Mouse (Mus musculus): ENCODE results near the gene Enox2. TPM values are rescaled to one million over a fixed set of nuclear protein-coding genes. Genes with fewer than 3 reads are reported as not detected.
A peak's percentile ranks its signal among the peaks of the same experiment; 100 is the strongest.

The Enox2 gene
- polyA plus RNA-seq (2015; fragmentation: Nextera tagmentation; extraction: Ambion mirVana), result 8.9 and 9.0 TPM in 2 replicates

DNA sequence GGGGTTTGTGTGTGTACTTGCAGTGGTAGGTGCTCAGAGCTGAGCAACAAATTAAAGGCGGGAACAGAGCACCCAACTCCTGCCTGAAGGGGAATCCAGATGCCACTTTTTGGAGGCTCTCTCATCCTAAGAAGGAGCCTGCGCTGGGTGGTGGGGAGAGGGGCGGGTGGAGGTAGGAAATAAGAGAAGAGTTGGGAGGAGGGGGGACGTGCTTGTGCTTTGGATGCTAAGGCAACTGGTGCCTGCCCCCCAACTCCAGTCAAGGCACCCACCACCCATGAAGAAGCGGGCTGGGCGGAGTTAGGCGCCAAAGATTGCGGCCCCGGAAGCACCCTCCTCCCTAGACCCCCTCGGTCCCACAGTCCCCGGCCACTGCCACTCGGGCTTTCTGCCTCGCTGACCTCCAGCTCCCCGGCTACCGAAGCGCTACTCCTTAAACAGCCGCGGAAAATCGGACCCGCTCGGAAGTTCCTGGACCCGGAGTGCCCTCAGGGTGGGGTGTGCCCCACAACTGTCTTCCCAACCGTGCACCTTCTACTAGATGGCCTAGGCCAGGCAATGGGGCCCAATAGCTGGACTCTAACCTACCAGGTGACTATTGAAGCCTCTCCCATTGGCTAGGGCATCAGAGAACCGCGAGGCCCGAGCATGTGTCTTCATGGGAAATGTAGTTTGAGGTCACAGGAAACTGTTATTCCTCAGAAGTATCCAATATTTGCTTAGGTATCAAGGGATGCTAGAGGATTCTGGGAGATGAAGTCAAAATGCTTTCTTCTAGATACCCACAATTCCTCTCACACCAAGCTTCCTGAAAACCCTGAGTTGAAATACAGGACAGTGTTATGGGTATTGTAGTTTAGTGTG lies at the start of gene Enox2:
Enox2 (minus strand) TSS at position 560 of the 864 bp plus-strand sequence.
- H3K27me3 ChIP-seq, result no peaks in the 10 kb centered on the region
- peak within 1 kb of the TSS; percentile 79 for H3K27ac ChIP-seq (replicated peaks)
- no peaks in the 10 kb centered on the region for H3K36me3 ChIP-seq
- peak within 1 kb of the TSS; percentile 50 for H3K9ac ChIP-seq
- H3K4me1 ChIP-seq (replicated peaks), result no peaks in the 10 kb centered on the region; the same call in 1 of the 2 replicates
- peak within 1 kb of the TSS; percentile 45 for H3K4me3 ChIP-seq
- ATAC-seq (ENCODE audit: low FRiP score, low read depth), result peak; percentile 100
- no peaks in the 10 kb centered on the region for H3K9me3 ChIP-seq
- H3K4me2 ChIP-seq, result peak within 1 kb of the TSS; percentile 60
- WGBS, result 19% methylated on average over 26 of the region's 26 CpGs

DNA sequence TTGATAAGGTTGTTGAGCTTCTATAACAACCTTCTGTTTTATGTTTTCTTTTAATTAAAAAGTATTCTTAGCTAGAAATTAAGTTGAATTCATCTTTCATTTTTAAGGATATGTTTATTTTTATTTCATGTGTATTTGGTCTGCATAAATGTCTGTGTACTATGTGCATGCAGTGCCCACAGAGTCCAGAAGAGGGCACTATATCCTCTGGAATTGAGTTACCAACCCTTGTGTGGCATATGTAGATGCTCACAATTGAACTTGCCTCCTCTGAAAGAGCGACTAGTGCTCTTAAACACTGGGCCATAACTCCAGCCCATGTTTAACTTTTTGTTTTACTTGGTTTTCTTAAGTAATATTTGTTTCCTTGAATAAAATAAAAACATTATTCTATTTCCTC lies 21.4 kb upstream of the Enox2 start:
- Histone ChIP-seq H3K36me3 (no peaks in the 10 kb centered on the region), H3K4me3 (no peak overlapping the region), H3K9me3 (no peaks in the 10 kb centered on the region), H3K27me3 (no peaks in the 10 kb centered on the region), H3K27ac (replicated peaks) (no peak overlapping the region), H3K4me1 (replicated peaks) (no peaks in the 10 kb centered on the region), H3K9ac (no peak overlapping the region), H3K4me2 (no peak overlapping the region)
- WGBS, result 56% methylated on average over 1 of the region's 1 CpGs
- no peak for ATAC-seq (ENCODE audit: low FRiP score, low read depth)

DNA sequence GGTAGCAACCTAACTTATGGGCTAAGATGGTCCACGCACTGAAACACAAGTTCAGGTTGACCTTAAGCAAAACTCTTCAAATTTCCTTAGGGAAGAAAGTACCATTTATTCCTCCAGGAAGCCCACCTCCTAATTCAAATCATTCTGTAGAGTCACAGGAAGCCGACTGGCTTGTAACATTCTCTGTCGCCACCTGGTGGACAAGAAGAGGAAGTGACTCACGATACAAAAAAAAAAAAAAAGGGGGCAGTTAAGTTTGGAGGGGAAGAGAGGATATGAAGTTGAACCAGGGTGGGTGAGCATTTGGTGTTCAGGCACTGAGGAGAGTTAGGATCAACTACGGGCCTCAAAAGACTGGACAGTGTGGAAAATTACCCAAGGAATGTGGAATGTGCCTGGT lies 18.6 kb upstream of the Enox2 start:
- 16% methylated on average over 5 of the region's 5 CpGs for WGBS
- no peak overlapping the region for H3K27ac ChIP-seq (replicated peaks)
- no peak overlapping the region for H3K4me2 ChIP-seq
- ATAC-seq (ENCODE audit: low FRiP score, low read depth), result no peak
- no peak overlapping the region for H3K4me3 ChIP-seq
- no peak overlapping the region for H3K9ac ChIP-seq
- no peaks in the 10 kb centered on the region for H3K4me1 ChIP-seq (replicated peaks)
- no peaks in the 10 kb centered on the region for H3K9me3 ChIP-seq
- H3K36me3 ChIP-seq, result no peaks in the 10 kb centered on the region
- no peaks in the 10 kb centered on the region for H3K27me3 ChIP-seq

DNA sequence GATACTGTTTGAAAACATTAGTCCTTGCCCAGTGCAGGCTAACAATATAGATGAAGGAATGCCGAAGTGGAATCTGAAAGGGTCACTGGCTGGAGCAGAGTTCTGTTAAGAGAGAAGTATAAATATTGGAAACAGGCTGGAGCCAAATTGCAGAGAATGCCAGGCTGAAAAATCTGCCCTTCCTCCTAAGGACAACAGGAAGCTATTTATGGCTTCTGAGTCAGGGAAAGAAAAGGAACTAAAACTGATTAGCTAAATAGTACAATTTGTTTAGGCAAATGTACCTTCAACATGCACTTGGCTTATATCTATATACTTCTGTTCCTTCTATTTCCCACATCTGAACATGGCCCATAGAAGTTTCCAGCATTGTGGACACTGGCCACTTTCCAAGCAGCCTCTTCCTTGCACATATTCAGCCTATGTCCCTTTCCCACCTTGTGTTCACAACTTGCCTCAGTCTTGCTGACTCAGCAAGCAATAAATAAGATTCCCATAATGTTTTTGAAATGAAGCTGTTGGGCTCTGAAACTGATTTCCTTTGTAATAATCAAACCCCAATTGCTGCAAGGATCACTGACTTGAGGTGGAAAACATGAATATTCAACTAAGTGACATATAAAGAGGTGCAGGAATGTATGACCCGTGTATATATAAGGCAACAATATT lies 8.0 kb downstream of the Enox2 start:
- Histone ChIP-seq H3K4me1 (replicated peaks) (no peaks in the 10 kb centered on the region), H3K9me3 (no peaks in the 10 kb centered on the region), H3K27ac (replicated peaks) (no peak overlapping the region), H3K27me3 (no peaks in the 10 kb centered on the region), H3K4me3 (no peak overlapping the region), H3K4me2 (no peak overlapping the region), H3K36me3 (no peaks in the 10 kb centered on the region), H3K9ac (no peak overlapping the region)
- 81% methylated on average over 2 of the region's 2 CpGs for WGBS
- no peak for ATAC-seq (ENCODE audit: low FRiP score, low read depth)

DNA sequence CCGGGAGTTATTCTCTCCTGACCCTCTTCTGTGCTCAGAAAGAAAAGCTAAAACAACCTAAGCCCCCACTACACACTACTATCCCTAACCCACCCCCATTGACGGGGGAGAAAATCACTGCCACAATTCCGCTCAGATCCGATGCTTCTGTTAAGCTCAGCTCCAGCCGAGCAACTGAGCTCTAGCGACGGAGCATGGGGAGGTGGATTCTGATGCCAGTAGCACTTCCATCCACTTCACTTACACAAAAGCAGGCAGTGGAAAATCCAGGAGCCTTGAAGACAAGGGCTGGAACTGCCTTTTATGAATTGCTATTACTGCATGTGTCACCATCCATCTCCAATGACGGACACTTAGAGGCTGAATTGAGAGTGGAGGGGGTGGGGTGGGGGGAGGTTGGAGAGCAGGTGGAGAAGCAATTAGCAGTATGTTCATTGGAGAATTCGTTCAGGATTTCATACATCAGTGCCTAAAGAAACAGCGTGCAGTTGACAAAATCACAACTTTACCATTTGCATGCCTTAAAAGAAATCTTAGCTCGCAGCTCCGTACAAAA lies 14.5 kb downstream of the Enox2 start:
- H3K4me3 ChIP-seq, result peak overlapping the region; percentile 30
- H3K4me2 ChIP-seq, result peak overlapping the region; percentile 52
- no peaks in the 10 kb centered on the region for H3K36me3 ChIP-seq
- H3K9ac ChIP-seq, result 0 out of 2 replicates have a peak overlapping the region, but pooled peaks have one; percentile 13
- peak overlapping the region; percentile 45; the same call in 1 of the 2 replicates for H3K27ac ChIP-seq (replicated peaks)
- no peaks in the 10 kb centered on the region for H3K4me1 ChIP-seq (replicated peaks)
- peak; percentile 72; the same call in 1 of the 2 replicates for ATAC-seq (ENCODE audit: low FRiP score, low read depth)
- no peaks in the 10 kb centered on the region for H3K27me3 ChIP-seq
- WGBS, result 31% methylated on average over 12 of the region's 12 CpGs
- no peaks in the 10 kb centered on the region for H3K9me3 ChIP-seq

DNA sequence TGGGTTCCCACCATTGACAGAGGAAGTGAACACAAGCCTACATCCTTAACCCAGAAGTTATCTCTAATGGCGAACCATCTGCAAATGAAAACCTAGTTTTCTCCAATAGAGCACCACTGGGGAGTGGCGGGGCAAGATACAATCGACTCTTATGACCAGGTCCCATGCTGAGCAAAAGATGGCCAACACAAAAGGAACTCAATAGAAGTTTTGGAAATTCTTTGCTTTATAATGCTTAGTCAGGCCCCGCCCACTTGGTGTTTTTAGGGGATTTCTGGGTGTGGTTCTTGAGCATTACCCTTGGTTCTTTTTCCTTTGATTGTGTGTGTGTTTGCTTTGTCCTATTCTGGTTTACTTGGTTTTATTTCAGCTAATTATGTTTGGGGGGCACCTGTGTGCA lies 37.2 kb downstream of the Enox2 start:
- ATAC-seq (ENCODE audit: low FRiP score, low read depth), result no peak
- Histone ChIP-seq H3K4me3 (no peak overlapping the region), H3K36me3 (no peaks in the 10 kb centered on the region), H3K27ac (replicated peaks) (no peak overlapping the region), H3K9me3 (no peaks in the 10 kb centered on the region), H3K9ac (no peak overlapping the region), H3K4me1 (replicated peaks) (no peaks in the 10 kb centered on the region), H3K4me2 (no peak overlapping the region), H3K27me3 (no peaks in the 10 kb centered on the region)
- WGBS, result 88% methylated on average over 4 of the region's 4 CpGs

DNA sequence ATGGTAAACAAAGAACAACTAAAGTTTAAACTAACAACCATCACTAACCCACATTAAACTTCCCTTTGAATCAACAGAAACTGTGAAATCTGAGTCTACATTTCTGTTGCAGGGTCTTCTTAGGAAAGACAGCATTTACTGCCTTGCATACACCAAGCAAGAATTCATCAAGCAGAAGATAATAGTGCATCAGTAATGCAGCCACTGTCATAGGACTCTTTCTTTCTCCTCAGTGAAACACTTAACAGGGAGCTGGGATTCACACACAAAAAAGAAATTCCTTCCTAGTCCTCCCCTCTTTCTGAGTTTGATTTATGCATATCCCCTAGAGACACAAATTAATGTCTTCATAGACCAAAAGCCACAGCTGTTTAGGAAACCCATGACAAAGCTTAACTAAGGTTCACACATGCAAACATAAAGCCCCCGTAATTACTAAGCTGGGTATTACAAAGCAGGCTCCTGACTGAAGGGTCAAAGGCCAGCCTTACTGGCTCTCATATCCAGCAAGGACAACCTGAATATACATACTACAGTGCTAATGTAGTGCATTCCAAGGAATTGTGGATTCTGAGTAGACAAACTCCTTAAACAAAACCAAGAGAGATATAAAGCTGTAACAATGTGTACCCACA lies 62.1 kb downstream of the Enox2 start:
- H3K36me3 ChIP-seq, result no peaks in the 10 kb centered on the region
- no peaks in the 10 kb centered on the region for H3K9me3 ChIP-seq
- no peaks in the 10 kb centered on the region for H3K4me1 ChIP-seq (replicated peaks)
- no peak overlapping the region for H3K4me3 ChIP-seq
- H3K9ac ChIP-seq, result no peak overlapping the region
- no peak overlapping the region for H3K27ac ChIP-seq (replicated peaks)
- 38% methylated on average over 1 of the region's 1 CpGs for WGBS
- H3K4me2 ChIP-seq, result no peak overlapping the region
- ATAC-seq (ENCODE audit: low FRiP score, low read depth), result no peak
- no peaks in the 10 kb centered on the region for H3K27me3 ChIP-seq

DNA sequence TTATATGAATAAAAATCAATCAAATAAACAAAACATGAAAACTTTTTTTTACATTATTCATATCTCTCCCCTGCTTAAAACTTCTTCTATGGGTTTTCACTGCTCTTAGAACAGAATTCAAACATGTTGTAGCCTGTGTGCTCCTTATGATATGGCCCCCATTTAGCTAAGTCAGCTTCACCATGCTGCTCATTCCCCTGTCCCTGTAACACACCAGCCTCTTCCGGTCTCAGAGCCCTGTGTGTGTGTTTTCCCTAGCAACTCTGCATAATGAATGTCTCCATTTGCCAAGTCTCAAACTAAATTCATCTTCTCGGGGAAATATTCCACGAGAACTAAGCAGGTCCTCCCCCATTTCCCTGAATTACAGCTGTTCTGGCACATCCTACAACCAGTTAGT lies 71.6 kb downstream of the Enox2 start:
- H3K36me3 ChIP-seq, result no peaks in the 10 kb centered on the region
- no peaks in the 10 kb centered on the region for H3K27me3 ChIP-seq
- no peaks in the 10 kb centered on the region for H3K4me1 ChIP-seq (replicated peaks)
- H3K9ac ChIP-seq, result no peak overlapping the region
- no peak overlapping the region for H3K4me3 ChIP-seq
- no peaks in the 10 kb centered on the region for H3K9me3 ChIP-seq
- H3K27ac ChIP-seq (replicated peaks), result no peak overlapping the region
- ATAC-seq (ENCODE audit: low FRiP score, low read depth), result no peak
- WGBS, result 55% methylated on average over 3 of the region's 3 CpGs
- no peak overlapping the region for H3K4me2 ChIP-seq

DNA sequence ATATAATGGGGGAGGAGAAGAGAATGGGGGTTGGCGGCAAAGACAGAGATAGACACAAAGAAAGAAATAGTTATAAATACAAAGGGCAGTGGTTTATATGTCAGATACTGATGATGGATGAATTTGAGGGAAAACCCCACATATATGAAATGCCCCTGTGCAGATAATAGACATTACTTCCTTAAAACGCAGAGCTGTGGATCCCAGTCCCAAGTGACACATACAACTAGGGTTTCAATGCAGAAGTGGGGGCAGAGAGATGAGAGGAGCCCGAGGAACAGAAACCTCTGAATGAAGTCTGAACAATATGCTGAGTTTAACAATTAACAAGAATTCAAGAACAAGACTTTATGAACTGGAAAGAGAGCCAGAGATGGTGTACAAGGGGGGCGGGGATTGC lies 91.7 kb downstream of the Enox2 start:
- Histone ChIP-seq H3K4me2 (no peak overlapping the region), H3K9ac (no peak overlapping the region), H3K9me3 (no peaks in the 10 kb centered on the region), H3K4me3 (no peak overlapping the region), H3K27me3 (no peaks in the 10 kb centered on the region), H3K4me1 (replicated peaks) (no peaks in the 10 kb centered on the region), H3K36me3 (no peaks in the 10 kb centered on the region), H3K27ac (replicated peaks) (no peak overlapping the region)
- no peak for ATAC-seq (ENCODE audit: low FRiP score, low read depth)
- WGBS, result 57% methylated on average over 4 of the region's 4 CpGs

DNA sequence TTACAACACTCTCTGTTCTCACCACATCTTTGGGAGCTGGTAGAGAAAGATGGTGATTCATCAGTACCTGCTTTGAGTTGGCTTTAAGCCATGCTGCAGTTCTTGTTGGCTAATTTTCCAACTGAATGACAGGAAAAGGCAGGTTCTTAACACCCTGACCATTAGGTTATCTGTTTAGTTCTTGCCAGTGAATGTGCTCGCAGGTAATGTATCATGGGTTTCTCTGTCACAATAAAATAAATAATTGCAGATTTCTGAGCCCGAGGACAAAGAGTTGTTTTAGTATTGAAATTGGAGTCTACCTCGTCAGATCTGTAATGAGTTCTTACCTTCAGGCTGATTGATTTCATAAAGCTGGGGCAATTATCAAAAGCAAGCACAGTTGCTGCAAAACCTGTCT lies 106.9 kb downstream of the Enox2 start:
- Histone ChIP-seq H3K27me3 (no peaks in the 10 kb centered on the region), H3K4me2 (no peak overlapping the region)

DNA sequence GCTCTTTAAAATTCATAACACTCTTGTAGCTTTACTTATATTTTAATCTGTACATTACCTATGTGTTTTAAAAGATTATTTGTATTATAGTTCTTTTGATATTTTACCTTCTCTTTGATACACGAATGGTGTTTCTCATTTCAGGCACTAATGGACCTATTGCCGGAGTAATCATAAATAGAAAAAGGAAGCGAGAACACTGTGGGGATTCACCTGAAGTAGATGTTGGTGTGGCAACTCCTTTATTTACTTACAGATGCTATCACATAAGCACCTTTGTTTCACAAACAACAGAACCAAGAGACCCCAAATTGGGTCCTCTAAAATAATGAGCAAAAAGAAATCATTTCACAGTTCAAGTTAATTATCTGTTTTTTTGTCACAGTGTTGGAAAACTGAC lies 109.4 kb downstream of the Enox2 start:
- no peak overlapping the region for H3K4me2 ChIP-seq

More for the DNA sequence above, 106.9 kb downstream of the Enox2 start:
- no peaks in the 10 kb centered on the region for H3K9me3 ChIP-seq
- no peak overlapping the region for H3K27ac ChIP-seq (replicated peaks)
- no peak overlapping the region for H3K9ac ChIP-seq
- H3K4me3 ChIP-seq, result no peak overlapping the region
- WGBS, result 70% methylated on average over 3 of the region's 3 CpGs
- no peak for ATAC-seq (ENCODE audit: low FRiP score, low read depth)
- H3K36me3 ChIP-seq, result no peaks in the 10 kb centered on the region
- H3K4me1 ChIP-seq (replicated peaks), result no peaks in the 10 kb centered on the region

DNA sequence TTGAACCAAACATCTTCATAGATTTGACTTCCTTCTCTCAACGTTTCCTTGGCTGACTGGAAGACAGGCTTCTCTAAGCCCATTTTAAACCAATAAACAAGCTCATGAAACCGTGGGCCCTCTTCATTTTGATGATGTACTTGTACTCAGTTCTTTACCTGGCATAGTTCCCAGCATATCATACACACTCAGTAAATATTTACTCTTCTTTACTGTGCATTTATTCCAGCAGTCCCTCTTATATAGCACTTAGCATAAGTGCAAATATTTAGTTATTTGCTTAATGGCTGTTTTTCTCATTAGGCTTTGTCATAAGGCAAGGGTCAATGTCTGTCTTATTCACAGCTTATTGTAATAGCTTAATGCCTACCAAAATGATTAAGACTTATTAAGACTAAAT lies 133.8 kb downstream of the Enox2 start:
- Histone ChIP-seq H3K4me3 (no peak overlapping the region), H3K36me3 (no peaks in the 10 kb centered on the region), H3K9me3 (no peaks in the 10 kb centered on the region), H3K4me1 (replicated peaks) (no peaks in the 10 kb centered on the region), H3K9ac (no peak overlapping the region), H3K4me2 (no peak overlapping the region), H3K27me3 (no peaks in the 10 kb centered on the region), H3K27ac (replicated peaks) (no peak overlapping the region)
- WGBS, result 55% methylated on average over 2 of the region's 2 CpGs
- no peak for ATAC-seq (ENCODE audit: low FRiP score, low read depth)

More for the DNA sequence above, 109.4 kb downstream of the Enox2 start:
- Histone ChIP-seq H3K9ac (no peak overlapping the region), H3K9me3 (no peaks in the 10 kb centered on the region), H3K36me3 (no peaks in the 10 kb centered on the region), H3K4me1 (replicated peaks) (no peaks in the 10 kb centered on the region), H3K27me3 (no peaks in the 10 kb centered on the region), H3K4me3 (no peak overlapping the region), H3K27ac (replicated peaks) (no peak overlapping the region)
- no peak for ATAC-seq (ENCODE audit: low FRiP score, low read depth)
- WGBS, result 87% methylated on average over 3 of the region's 3 CpGs
